Mouse (Mus musculus) olfactory bulb, adult 2 months (tissue): ENCODE data around the gene Rfesd.

Source experiments
- CTCF ChIP-seq: fragments of 200-500 bp; IDR thresholded peaks from 2 replicates; pipeline ENCODE4 v1.5.1; 2012; ENCODE audit warnings: low read depth, mild to moderate bottlenecking, low read length, moderate library complexity; ENCODE audit not compliant: insufficient read depth
- POLR2A ChIP-seq: fragments of 200-500 bp; IDR thresholded peaks from 2 replicates; pipeline ENCODE4 v1.6.1; 2012; ENCODE audit warnings: mild to moderate bottlenecking, low read depth, low read length, moderate library complexity; ENCODE audit not compliant: insufficient read depth

DNA sequence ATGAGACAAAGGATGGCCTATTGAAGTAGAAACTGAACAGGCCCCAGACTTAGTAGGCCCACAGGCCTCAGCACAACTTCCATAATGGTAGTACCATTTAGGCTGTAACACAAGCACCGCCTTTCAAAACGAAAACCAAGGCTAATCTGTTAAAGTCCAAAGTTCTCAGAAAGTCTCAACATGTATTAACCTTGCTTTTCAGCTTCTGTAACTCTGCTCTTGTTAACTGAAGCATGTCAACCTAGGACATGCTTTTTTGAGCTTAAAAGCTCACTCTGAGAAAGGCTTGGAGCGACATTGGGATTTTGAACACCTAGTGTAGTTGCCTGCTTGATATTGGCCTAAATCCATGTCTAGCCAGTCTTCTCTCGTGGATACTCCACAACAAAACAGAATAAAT lies 41.1 kb upstream of the Rfesd start:
- TF ChIP-seq CTCF = no peak
- no peak for TF ChIP-seq POLR2A
